In genomic region chr13:21980981-21981802, GRCm38 (mm10) we compare ENCODE assay signal across 10 mouse cellular contexts. TPM values are rescaled to one million over a fixed set of nuclear protein-coding genes. Genes with fewer than 3 reads are reported as not detected.
DNase-seq lines count a peak whose midpoint lies in the region; ATAC-seq and TF ChIP-seq lines count a peak whose summit lies in the region.
"Had no signal": no experiment of that assay in that cellular context is flagged by ENCODE, and none has a peak within 500 bp of the region (broad histone marks: within the 10 kb centered on the region; RNA-seq: fewer than 3 reads in every experiment).

Gene Pom121l2, plus strand, starts transcription at chr13:21981194.

- peaks cover 85% of the 10 kb centered on the region for H3K27me3 ChIP-seq in forebrain, embryonic 10.5 days (ENCODE audit: poor library complexity, severe bottlenecking)
- peaks cover 66% of the 10 kb centered on the region for H3K27me3 ChIP-seq in heart, postnatal 0 days (ENCODE audit: control insufficient read depth, insufficient read depth, low read length)
- peaks cover 55% of the 10 kb centered on the region for H3K27me3 ChIP-seq in limb, embryonic 12.5 days
- H3K27me3 ChIP-seq in midbrain, embryonic 12.5 days, result peaks cover 71% of the 10 kb centered on the region

- peak within 1 kb of the TSS; percentile 62 for H3K4me3 ChIP-seq in bone marrow macrophage, adult 2 months (ENCODE audit: insufficient read depth, low read length)
- H3K4me3 ChIP-seq in forebrain, embryonic 10.5 days, result peak within 1 kb of the TSS; percentile 73
- H3K4me3 ChIP-seq in heart, postnatal 0 days (ENCODE audit: low read depth, low read length), result peak within 1 kb of the TSS; percentile 50
- H3K4me3 ChIP-seq in limb, embryonic 12.5 days (replicated peaks), result peak within 1 kb of the TSS; percentile 56
- peak within 1 kb of the TSS; percentile 55 for H3K4me3 ChIP-seq in midbrain, embryonic 12.5 days

- TF ChIP-seq POLR2A in bone marrow macrophage, adult 2 months (IDR thresholded peaks at IDR 0.05; ENCODE audit: borderline replicate concordance, low read depth, low read length), result no peak

- under 1% methylated on average over 58 of the region's 58 CpGs for WGBS in forebrain, embryonic 10.5 days
- WGBS in heart, postnatal 0 days, result under 1% methylated on average over 58 of the region's 58 CpGs
- under 1% methylated on average over 58 of the region's 58 CpGs for WGBS in limb, embryonic 12.5 days
- under 1% methylated on average over 56 of the region's 58 CpGs for WGBS in midbrain, embryonic 12.5 days

- no peak within 1 kb of the TSS for H3K27ac ChIP-seq in bone marrow macrophage, adult 2 months (ENCODE audit: insufficient read depth, low read depth, low read length)
- peak within 1 kb of the TSS; percentile 81 for H3K27ac ChIP-seq in forebrain, embryonic 10.5 days
- no peak within 1 kb of the TSS for H3K27ac ChIP-seq in heart, postnatal 0 days (ENCODE audit: low read depth)
- H3K27ac ChIP-seq in limb, embryonic 12.5 days, result no peak within 1 kb of the TSS
- no peak within 1 kb of the TSS for H3K27ac ChIP-seq in midbrain, embryonic 12.5 days (replicated peaks)

- H3K36me3 ChIP-seq in forebrain, embryonic 10.5 days (replicated peaks), result no peaks in the 10 kb centered on the region
- H3K36me3 ChIP-seq in heart, postnatal 0 days (replicated peaks; ENCODE audit: control insufficient read depth, insufficient read depth, low read length), result no peaks in the 10 kb centered on the region
- no peaks in the 10 kb centered on the region for H3K36me3 ChIP-seq in limb, embryonic 12.5 days
- no peaks in the 10 kb centered on the region for H3K36me3 ChIP-seq in midbrain, embryonic 12.5 days

- peak within 1 kb of the TSS; percentile 35 for H3K9ac ChIP-seq in heart, postnatal 0 days (replicated peaks; ENCODE audit: low read depth, low read length)
- peak within 1 kb of the TSS; percentile 73 for H3K9ac ChIP-seq in limb, embryonic 12.5 days (replicated peaks)
- H3K9ac ChIP-seq in midbrain, embryonic 12.5 days (replicated peaks), result peak within 1 kb of the TSS; percentile 59

- H3K4me1 ChIP-seq in bone marrow macrophage, adult 2 months (ENCODE audit: control insufficient read depth, insufficient read depth, low read length), result 0 out of 2 replicates have a peak, but pooled peaks cover 2% of the 10 kb centered on the region
- peaks cover 15% of the 10 kb centered on the region for H3K4me1 ChIP-seq in forebrain, embryonic 10.5 days
- H3K4me1 ChIP-seq in heart, postnatal 0 days (ENCODE audit: control insufficient read depth, insufficient read depth), result peaks cover 11% of the 10 kb centered on the region
- H3K4me1 ChIP-seq in limb, embryonic 12.5 days (replicated peaks), result peaks cover 8% of the 10 kb centered on the region
- H3K4me1 ChIP-seq in midbrain, embryonic 12.5 days, result peaks cover 12% of the 10 kb centered on the region

- no peak for TF ChIP-seq CTCF in bone marrow macrophage, adult 2 months (IDR thresholded peaks at IDR 0.05; ENCODE audit: low read depth, low read length)
- TF ChIP-seq CTCF in heart, postnatal 0 days (IDR thresholded peaks at IDR 0.05; ENCODE audit: low read depth), result no peak

- H3K4me2 ChIP-seq in heart, postnatal 0 days (ENCODE audit: low read depth, low read length), result peak within 1 kb of the TSS; percentile 67
- peak within 1 kb of the TSS; percentile 90 for H3K4me2 ChIP-seq in limb, embryonic 12.5 days
- H3K4me2 ChIP-seq in midbrain, embryonic 12.5 days (replicated peaks), result peak within 1 kb of the TSS; percentile 89

- TF ChIP-seq EP300 in heart, postnatal 0 days (IDR thresholded peaks at IDR 0.05; ENCODE audit: low read depth), result no peak

- DNase-seq in layer of hippocampus, postnatal 10 days (ENCODE audit: low spot score in 2 of 2), result peak; percentile 28 to 46
- no peak for DNase-seq in layer of hippocampus, adult 8-10 months (ENCODE audit: low spot score in 2 of 2)
- peak; percentile 59 for DNase-seq in forebrain, embryonic 10.5 days (ENCODE audit: extremely low spot score, low spot score)
- peak; percentile 7 for DNase-seq in heart, postnatal 0 days (ENCODE audit: low spot score)
- DNase-seq in urinary bladder, postnatal 14 days (ENCODE audit: low spot score), result peak; percentile 57

- no peaks in the 10 kb centered on the region for H3K9me3 ChIP-seq in forebrain, embryonic 10.5 days
- H3K9me3 ChIP-seq in heart, postnatal 0 days (replicated peaks; ENCODE audit: control insufficient read depth, low read length), result no peaks in the 10 kb centered on the region
- H3K9me3 ChIP-seq in limb, embryonic 12.5 days, result no peaks in the 10 kb centered on the region
- H3K9me3 ChIP-seq in midbrain, embryonic 12.5 days, result no peaks in the 10 kb centered on the region

- ATAC-seq in heart, postnatal 0 days (ENCODE audit: insufficient read depth, low read depth), result peak; percentile 68
- ATAC-seq in limb, embryonic 12.5 days (ENCODE audit: insufficient number of reproducible peaks, insufficient read depth, low FRiP score, low TSS enrichment, low read depth), result peak; percentile 66
- ATAC-seq in midbrain, embryonic 12.5 days (ENCODE audit: low FRiP score, low read depth), result peak; percentile 70

RNA-seq across cellular contexts. Expression of gene Pom121l2, which starts in this region (rescaled TPM):
- under 1 TPM; 0.22 to 0.23 TPM for total RNA-seq in layer of hippocampus, postnatal 10 days (2021)
- total RNA-seq in layer of hippocampus, adult 8-10 months (2022), result not detected
- polyA plus RNA-seq in bone marrow macrophage, adult 2 months (2012; ENCODE audit: insufficient read depth, insufficient read length, missing spikeins), result not detected in 2 replicates
- polyA plus RNA-seq in forebrain, embryonic 10.5 days (2016; fragmentation: Nextera tagmentation; extraction: Ambion mirVana), result 0.09 TPM in 1 of 2 replicates, not detected in the other
- total RNA-seq in heart, postnatal 0 days (2014; rRNA removed; ENCODE audit: low replicate concordance), result not detected in 2 replicates
- polyA plus RNA-seq in heart, postnatal 0 days (2015; fragmentation: Nextera tagmentation; extraction: Ambion mirVana), result not detected in 2 replicates
- polyA plus RNA-seq in limb, embryonic 12.5 days (2016; fragmentation: Nextera tagmentation; extraction: Ambion mirVana), result 0.30 and 0.32 TPM in 2 replicates
- polyA plus RNA-seq in midbrain, embryonic 12.5 days (2016; fragmentation: Nextera tagmentation; extraction: Ambion mirVana), result not detected in 2 replicates
- total RNA-seq: layer of hippocampus, postnatal 36 days; MEL had no signal

Comparison
In these comparisons a context has a peak if more than half of its experiments do, and no peak if none do; other contexts are left out.
1. Peak in DNase-seq in layer of hippocampus, postnatal 10 days; RNA of the gene not detected or under 1 TPM.
2. Peak in DNase-seq, H3K4me3 ChIP-seq and H3K27ac ChIP-seq in forebrain, embryonic 10.5 days; RNA of the gene not detected or under 1 TPM.
3. Peak in DNase-seq, ATAC-seq, H3K4me3 ChIP-seq, H3K9ac ChIP-seq and H3K4me2 ChIP-seq in heart, postnatal 0 days; RNA of the gene not detected or under 1 TPM.
4. Peak in ATAC-seq, H3K4me3 ChIP-seq, H3K9ac ChIP-seq and H3K4me2 ChIP-seq in limb, embryonic 12.5 days; RNA of the gene not detected or under 1 TPM.
5. Peak in ATAC-seq, H3K4me3 ChIP-seq, H3K9ac ChIP-seq and H3K4me2 ChIP-seq in midbrain, embryonic 12.5 days; RNA of the gene not detected or under 1 TPM.